Mouse (Mus musculus) E14TG2a.4 (cell line): Measurements from ENCODE around the gene Kbtbd7.
"Not testable (repeated sequence)": the region's sequence is repeated elsewhere in the genome, so short reads cannot be mapped to it uniquely, and the experiment has no call there.

Source experiments
- H3K27me3 ChIP-seq: 2 replicates; pipeline ENCODE4 v1.6.1; 2014; ENCODE audit warnings: low read length, control low read depth; ENCODE audit not compliant: insufficient read depth
- H3K36me3 ChIP-seq: 2 replicates; pipeline ENCODE4 v1.6.1; 2014; ENCODE audit warnings: low read length, control low read depth; ENCODE audit not compliant: insufficient read depth
- H3K4me1 ChIP-seq: replicated peaks from 2 replicates; pipeline ENCODE4 v1.6.1; 2014; ENCODE audit warnings: low read depth, low read length, control low read depth
- H3K4me3 ChIP-seq: replicated peaks from 2 replicates; pipeline ENCODE4 v1.5.1; 2014; ENCODE audit warnings: mild to moderate bottlenecking, low read length
- H3K9me3 ChIP-seq: 2 replicates; pipeline ENCODE4 v1.6.1; 2014; ENCODE audit warnings: low read length, control low read depth
- CTCF ChIP-seq: conservative IDR thresholded peaks from 2 replicates; pipeline ENCODE4 v1.5.1; 2014; ENCODE audit warnings: low read length
- NANOG ChIP-seq: IDR thresholded peaks from 2 replicates; pipeline ENCODE4 v1.6.1; 2014; ENCODE audit warnings: borderline replicate concordance, low read length, mixed read lengths
- POU5F1 ChIP-seq: IDR thresholded peaks from 2 replicates; pipeline ENCODE4 v1.6.1; 2014; ENCODE audit warnings: low read length, borderline replicate concordance

The Kbtbd7 gene

GRCm38 (mm10) chr14:79441441-79441840, 15.1 kb downstream of the Kbtbd7 start:
- Histone ChIP-seq H3K9me3 (peaks cover 15% of the 10 kb centered on the region), H3K27me3 (0 out of 2 replicates have a peak, but pooled peaks cover 6% of the 10 kb centered on the region), H3K4me1 (no peaks in the 10 kb centered on the region), H3K36me3 (no peaks in the 10 kb centered on the region), H3K4me3 (no peak overlapping the region)
- TF ChIP-seq NANOG (no peak), POU5F1 (no peak), CTCF (no peak)

DNA sequence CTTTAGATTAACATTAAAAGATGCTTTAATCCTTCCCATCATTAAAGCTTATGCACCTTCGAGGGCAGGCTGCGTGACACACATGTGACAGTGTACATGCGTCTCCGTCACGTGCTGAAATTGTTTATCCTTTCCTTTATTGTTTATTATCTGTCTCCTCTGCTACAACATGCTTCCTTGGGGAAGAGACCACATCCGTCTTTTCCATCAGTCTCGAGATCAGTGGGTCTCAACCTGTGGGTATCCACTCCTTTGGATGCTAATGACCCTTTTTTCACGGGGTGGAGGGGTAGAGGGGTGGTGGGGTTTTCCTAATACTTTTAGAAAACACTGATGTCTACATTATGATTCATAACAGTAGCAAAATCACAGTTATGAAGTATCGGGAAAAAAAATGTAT, 18.3 kb downstream of the Kbtbd7 start:
- H3K27me3 ChIP-seq, result 0 out of 2 replicates have a peak, but pooled peaks cover 6% of the 10 kb centered on the region
- peaks cover 3% of the 10 kb centered on the region; the same call in 1 of the 2 replicates for H3K9me3 ChIP-seq
- H3K4me1 ChIP-seq, result no peaks in the 10 kb centered on the region
- no peaks in the 10 kb centered on the region for H3K36me3 ChIP-seq
- TF ChIP-seq POU5F1 (no peak), NANOG (no peak), CTCF (no peak)
- H3K4me3 ChIP-seq, result no peak overlapping the region

DNA sequence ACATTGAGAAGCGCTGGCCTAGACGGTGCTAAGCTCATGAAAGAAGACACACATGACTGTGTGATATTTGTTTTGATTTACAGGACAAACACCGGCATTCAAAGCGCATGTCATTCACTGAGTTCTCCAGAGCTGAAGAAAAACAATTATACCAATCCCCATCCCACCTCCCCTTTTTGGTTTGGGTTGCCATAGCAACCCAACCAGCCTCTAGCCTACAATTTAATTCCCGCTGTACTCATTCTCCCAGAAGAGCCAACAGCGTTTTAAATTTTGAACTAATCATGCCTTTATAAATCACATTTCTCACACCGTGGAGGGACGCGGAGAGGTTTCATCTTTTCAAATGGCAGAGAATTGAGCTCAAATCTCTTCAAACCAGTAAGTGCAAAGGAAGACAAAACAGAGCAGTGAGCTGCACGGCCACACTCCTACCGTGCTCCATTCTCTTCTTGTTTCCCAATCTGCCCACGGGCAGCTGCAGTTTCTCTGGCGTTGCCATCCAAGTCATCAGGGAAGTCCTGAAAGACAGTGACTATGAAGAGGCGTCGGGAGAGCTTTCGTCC, 18.8 kb downstream of the Kbtbd7 start:
- no peaks in the 10 kb centered on the region for H3K36me3 ChIP-seq
- no peaks in the 10 kb centered on the region for H3K9me3 ChIP-seq
- no peak for TF ChIP-seq NANOG
- no peak for TF ChIP-seq POU5F1
- TF ChIP-seq CTCF, result no peak
- H3K4me3 ChIP-seq, result no peak overlapping the region
- H3K4me1 ChIP-seq, result no peaks in the 10 kb centered on the region
- H3K27me3 ChIP-seq, result 0 out of 2 replicates have a peak, but pooled peaks cover 6% of the 10 kb centered on the region

DNA sequence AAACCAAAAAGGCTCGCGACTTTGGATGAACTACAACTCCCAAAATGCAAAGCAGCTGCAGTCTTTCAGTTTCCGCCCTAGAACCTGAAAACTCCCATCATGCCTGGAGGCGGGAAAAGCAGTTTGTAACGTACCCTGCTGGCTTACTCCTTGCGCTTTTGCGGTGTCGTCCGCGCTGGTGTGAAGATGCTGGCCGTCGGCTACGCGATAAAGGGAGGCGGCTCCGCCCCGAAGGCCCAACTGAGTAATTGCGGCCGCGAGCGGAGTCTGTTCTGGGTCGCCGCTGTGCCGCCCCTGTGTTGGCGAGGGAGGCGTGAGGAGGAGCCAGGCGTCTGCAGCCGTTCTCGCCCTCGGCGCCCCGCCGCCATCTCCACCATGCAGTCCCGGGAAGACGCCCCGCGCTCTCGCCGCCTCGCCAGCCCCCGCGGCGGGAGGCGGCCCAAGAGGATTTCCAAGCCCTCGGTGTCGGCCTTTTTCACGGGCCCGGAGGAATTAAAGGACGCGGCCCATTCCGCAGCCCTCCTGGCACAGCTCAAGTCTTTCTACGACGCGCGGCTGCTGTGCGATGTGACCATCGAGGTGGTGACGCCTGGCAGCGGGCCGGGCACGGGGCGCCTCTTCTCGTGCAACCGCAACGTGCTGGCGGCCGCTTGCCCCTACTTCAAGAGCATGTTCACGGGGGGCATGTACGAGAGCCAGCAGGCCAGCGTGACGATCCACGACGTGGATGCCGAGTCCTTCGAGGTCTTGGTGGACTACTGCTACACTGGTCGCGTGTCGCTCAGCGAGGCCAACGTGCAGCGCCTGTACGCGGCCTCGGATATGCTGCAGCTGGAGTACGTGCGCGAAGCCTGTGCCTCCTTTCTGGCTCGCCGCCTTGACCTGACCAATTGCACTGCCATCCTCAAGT, 25.6 kb downstream of the Kbtbd7 start, which contains the start of gene Kbtbd6:
TSS of gene Kbtbd6 (plus strand) at position 155 of the 910 bp plus-strand sequence.
- H3K36me3 ChIP-seq, H3K9me3 ChIP-seq: not testable (repeated sequence)

DNA sequence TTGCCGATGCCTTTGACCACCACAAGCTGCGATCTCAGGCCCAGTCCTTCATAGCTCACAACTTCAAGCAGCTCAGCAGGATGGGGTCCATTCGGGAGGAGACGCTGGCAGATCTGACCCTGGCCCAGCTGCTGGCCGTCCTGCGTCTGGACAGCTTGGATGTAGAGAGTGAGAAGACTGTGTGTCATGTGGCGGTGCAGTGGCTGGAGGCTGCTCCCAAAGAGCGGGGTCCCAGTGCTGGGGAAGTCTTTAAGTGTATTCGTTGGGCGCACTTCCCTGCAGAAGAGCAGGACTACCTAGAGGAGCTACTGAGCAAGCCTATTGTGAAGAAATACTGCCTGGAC, 26.3 kb downstream of the Kbtbd7 start:
- H3K36me3 ChIP-seq, H3K4me3 ChIP-seq, H3K27me3 ChIP-seq, H3K9me3 ChIP-seq: not testable (repeated sequence)
- H3K4me1 ChIP-seq, result peaks cover 23% of the 10 kb centered on the region

More for the DNA sequence above, 25.6 kb downstream of the Kbtbd7 start, which contains the start of gene Kbtbd6:
- not testable (repeated sequence) for H3K27me3 ChIP-seq
- Histone ChIP-seq H3K4me1 (peaks cover 17% of the 10 kb centered on the region), H3K4me3 (peak within 1 kb of the TSS; percentile 73)

- Histone ChIP-seq H3K4me3 (no peak overlapping the region), H3K4me1 (peaks cover 19% of the 10 kb centered on the region), H3K36me3 (peaks cover 32% of the 10 kb centered on the region), H3K27me3 (no peaks in the 10 kb centered on the region), H3K9me3 (no peaks in the 10 kb centered on the region)
- TF ChIP-seq NANOG (no peak), CTCF (no peak), POU5F1 (no peak)
Observed at GRCm38 (mm10) chr14:79460401-79460800, 34.1 kb downstream of the Kbtbd7 start.

DNA sequence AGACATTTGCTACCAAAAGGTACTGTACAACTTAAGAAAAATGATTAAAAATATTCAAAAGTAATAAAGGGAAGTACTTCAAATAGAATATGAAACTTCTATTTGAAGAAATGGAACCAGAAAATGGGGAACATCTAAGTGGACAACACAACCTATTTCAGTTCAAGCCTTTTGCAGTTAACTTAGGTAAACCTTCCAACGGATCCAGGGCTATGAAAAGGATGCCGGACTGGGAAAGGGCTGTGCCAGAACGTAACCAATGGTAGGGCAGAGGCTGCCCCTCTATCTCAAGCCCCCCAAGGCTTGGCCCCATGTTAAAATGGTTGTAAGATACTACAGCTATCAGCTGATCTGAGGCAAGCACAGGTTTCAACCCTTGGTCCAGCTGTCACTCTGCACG, 34.7 kb downstream of the Kbtbd7 start:
- Histone ChIP-seq H3K4me1 (peaks cover 19% of the 10 kb centered on the region), H3K9me3 (no peaks in the 10 kb centered on the region), H3K4me3 (no peak overlapping the region), H3K27me3 (no peaks in the 10 kb centered on the region), H3K36me3 (peaks cover 38% of the 10 kb centered on the region)
- TF ChIP-seq NANOG, result no peak
- TF ChIP-seq POU5F1, result no peak
- no peak for TF ChIP-seq CTCF

DNA sequence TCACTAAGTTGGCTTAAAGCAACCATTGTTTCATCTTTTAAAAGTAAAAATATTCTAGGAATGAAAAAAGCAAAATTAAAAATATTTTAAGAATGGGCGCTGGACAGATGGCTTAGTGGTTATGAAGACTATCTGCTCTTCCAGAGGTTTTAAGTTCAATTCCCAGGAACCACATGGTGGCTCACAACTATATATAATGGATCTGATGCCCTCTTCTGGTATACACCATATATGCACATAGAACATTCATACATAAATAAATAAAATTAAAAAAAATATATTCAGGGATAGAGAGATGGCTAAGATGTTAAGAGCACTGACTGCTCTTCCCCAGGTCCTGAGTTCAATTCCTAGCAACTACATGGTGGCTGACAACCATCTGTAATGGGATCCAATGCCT, 39.3 kb downstream of the Kbtbd7 start:
- Histone ChIP-seq H3K4me3 (no peak overlapping the region), H3K36me3 (peaks cover 78% of the 10 kb centered on the region), H3K4me1 (no peaks in the 10 kb centered on the region), H3K27me3 (no peaks in the 10 kb centered on the region), H3K9me3 (no peaks in the 10 kb centered on the region)
- TF ChIP-seq NANOG (no peak), CTCF (no peak), POU5F1 (no peak)

DNA sequence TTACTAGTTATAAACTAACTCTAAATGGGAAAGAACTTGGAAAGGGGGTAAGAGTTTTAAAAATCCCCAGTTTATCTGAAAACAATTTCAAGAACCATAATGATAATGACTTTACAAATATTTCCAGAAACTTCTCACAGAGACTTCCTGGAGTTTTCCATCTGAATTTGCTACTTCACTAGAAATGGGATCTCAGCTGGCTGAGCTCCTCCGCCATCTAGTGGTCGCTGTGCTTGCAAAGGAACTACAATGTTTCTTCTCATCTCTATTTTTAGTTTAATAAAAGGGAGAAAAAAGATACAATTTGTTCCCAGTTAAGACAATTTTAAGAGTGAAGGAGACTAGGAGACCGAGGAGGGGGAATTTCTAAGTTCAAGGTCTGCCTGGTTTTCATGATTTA, 41.3 kb downstream of the Kbtbd7 start:
- TF ChIP-seq CTCF, result peak; percentile 65
- no peak for TF ChIP-seq POU5F1
- TF ChIP-seq NANOG, result no peak
- H3K27me3 ChIP-seq, result no peaks in the 10 kb centered on the region
- H3K9me3 ChIP-seq, result no peaks in the 10 kb centered on the region
- peaks cover 83% of the 10 kb centered on the region for H3K36me3 ChIP-seq
- H3K4me3 ChIP-seq, result no peak overlapping the region
- no peaks in the 10 kb centered on the region for H3K4me1 ChIP-seq
